Mouse (Mus musculus): Measurements from ENCODE around the gene H2-Q10.
"Not testable (repeated sequence)": the region's sequence is repeated elsewhere in the genome, so short reads cannot be mapped to it uniquely, and the experiment has no call there.

DNA sequence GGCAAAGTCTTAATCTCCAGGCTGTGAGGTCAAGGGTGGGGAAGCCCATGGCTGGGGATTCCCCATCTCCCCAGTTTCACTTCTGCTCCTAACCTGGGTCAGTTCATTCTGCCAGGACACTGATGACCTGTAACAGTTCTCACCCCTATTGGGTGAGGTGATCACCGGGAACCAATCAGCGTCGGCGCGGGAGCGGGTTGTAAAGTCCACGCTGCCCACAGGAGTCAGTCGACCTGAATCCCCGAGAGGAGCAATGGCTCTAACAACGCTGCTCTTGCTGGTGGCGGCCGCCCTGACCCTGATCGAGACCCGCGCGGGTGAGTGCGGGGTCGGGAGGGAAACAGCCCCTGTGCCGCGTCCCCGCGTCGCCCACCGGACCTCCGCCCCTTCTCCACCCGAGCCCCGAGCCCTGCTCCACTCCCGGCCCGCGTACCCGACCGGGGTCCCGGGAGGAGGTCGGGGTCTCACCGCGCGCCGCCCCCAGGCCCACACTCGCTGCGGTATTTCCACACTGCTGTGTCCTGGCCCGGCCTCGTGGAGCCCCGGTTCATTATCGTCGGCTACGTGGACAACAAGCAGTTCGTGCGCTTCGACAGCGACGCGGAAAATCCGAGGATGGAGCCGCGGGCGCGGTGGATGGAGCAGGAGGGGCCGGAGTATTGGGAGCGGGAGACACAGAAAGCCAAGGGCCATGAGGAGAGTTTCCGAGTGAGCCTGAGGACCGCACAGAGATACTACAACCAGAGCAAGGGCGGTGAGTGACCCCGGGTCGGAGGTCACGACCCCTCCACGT is 45.1 kb upstream of the H2-Q10 start, which contains the start of gene H2-Q6:
- not testable (repeated sequence) for TF ChIP-seq POLR2A (IDR thresholded peaks at IDR 0.05; ENCODE audit: control insufficient read depth, low read depth, low read length); CTCF (IDR thresholded peaks at IDR 0.05; ENCODE audit: control insufficient read depth, insufficient read depth, insufficient replicate concordance, low read depth, low read length)
